Mouse (Mus musculus): Measurements from ENCODE around the gene Creld2.

Creld2 gene

GRCm38 (mm10) chr15:88853106-88853505 is 33.7 kb downstream of the Creld2 start:
- no peak for DNase-seq (ENCODE audit: low spot score)

DNA sequence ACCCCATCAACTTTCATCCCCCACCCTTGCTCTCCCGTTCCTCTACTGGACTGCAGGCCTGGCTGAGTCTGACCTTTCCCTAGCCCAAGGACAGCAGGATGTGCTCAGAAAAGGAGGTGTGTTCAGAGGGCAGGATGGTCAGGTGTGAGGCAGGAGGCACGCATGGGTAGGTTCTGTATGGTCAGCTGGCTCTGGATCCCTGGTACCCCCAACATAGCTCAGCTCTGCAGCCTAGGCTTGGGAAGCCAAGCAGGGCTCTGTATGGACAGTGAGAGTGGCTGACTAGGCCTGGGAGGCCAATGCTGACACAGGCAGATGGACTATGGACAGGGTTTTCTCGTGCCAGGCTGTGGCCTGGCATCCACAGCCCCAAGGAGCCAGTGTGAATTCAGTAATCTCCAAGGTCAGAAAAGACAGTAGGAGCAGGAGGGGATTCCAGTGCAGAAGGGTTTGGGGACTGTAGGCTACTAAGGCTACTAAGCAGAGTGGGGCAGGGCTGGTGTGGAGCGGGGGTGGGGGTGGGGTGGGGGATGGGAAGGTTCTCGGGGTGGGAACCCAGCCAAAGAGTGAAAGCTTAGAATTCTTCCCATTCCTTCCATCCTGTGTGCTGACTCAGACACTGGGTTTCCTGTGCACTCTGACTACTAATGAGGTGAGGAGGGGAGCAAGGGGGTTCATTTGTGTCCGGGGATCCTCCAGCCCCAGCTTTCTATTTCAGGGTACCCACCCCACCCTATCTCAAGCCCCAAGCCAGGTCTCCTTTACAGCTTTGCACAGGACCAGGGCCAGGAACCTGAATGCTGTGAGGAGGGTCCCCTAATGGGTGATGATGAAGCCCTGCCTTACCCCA is 34.9 kb downstream of the Creld2 start:
- no peak for DNase-seq (ENCODE audit: low spot score)

DNA sequence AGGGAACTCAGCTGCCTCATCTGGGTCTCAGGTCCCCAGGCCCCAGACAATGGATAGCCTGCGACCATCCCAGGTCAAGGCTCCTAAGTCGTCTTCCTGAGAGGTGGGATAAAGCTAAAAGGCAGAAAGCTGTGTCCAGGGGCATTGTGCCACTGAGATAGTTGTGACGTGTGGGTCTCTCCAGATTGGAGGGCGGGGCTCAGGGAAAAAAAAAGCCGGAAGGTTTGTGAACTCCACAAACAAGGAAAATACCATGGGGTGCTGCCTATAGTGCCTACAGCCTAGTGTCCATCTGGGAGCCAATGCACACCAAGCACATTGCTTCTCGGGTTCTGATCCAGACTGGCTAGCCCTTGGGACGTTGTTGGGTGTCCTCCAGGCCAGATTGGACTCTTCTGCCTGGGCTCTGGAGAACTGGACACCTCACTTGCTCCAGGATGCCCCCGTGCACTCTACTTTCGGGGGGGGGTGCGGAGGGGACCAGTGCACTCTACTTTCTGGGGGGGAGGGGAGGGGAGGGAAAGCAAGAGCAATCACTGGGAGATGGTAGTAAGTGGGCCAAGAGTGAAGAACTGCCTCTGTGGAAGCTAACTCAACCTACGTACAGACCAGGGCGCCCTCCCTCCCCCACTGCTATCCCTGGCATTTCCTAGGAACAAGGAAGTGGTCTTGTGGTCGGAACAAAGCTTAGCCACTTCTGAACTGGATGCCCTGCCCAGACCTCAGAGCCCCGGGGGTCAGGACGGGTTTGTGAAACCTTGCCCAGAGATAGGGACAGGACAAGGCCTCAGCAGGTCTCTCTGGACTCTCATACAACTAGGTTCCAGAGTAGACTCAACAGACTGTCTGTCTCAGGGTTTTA is 35.8 kb downstream of the Creld2 start:
- no peak for DNase-seq (ENCODE audit: low spot score)

DNA sequence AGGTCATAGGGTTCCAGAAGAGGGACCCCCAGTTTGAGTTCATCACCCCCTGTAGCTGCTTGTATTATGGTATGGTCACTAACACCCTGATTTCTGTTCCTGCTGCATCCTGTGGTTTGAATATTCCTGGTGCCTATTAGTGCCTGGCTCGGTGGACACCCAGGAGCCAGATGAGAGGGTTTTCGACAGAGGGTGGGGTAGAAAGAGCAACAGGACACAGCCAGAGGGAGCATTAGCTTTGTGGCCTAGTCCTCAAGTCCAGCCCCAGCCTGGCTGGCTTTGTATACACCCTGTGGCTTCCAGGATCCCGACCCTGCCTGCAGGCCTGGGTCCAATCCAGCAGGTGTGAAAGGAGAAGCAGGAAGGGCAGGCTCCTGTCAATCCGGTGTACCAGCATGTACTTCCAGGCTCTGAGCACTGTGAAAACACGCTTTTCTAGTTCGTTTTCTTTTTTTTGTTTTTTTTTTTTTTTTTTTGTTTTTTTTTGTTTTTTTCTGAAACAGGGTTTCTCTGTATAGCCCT is 36.5 kb downstream of the Creld2 start:
- DNase-seq (ENCODE audit: low spot score): no peak

- no peak for DNase-seq (ENCODE audit: low spot score)
These were observed 37.2 kb downstream of the Creld2 start for GRCm38 (mm10) chr15:88856613-88857012.

- DNase-seq (ENCODE audit: low spot score): no peak
These were observed 37.9 kb downstream of the Creld2 start for GRCm38 (mm10) chr15:88857361-88857760.

- no peak for DNase-seq (ENCODE audit: low spot score)
These were observed 38.7 kb downstream of the Creld2 start for GRCm38 (mm10) chr15:88858141-88858541.

GRCm38 (mm10) chr15:88858707-88859106 is 39.3 kb downstream of the Creld2 start:
- DNase-seq (ENCODE audit: low spot score): no peak

GRCm38 (mm10) chr15:88859206-88859970 is 39.9 kb downstream of the Creld2 start:
- no peak for DNase-seq (ENCODE audit: low spot score)

DNA sequence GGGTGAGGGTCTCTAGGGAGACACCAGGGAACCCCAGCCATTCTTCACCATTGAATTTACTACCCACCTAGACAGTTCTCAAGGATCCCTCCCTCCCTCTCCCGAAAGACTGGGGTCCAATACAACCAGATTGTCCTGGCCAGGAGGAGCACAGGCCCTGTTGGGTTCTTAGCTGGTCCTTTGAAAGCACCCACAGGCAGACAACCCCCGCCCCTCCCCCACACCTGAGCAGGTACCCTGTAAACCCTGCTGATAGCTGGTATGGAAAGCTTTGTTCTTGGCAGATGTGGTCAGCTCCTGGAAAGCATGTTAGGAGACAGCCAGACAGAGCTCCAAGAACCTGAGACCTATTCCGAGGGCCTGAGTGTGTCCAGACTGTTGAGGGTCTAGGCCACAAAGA is 41.3 kb downstream of the Creld2 start:
- DNase-seq (ENCODE audit: low spot score): no peak

DNA sequence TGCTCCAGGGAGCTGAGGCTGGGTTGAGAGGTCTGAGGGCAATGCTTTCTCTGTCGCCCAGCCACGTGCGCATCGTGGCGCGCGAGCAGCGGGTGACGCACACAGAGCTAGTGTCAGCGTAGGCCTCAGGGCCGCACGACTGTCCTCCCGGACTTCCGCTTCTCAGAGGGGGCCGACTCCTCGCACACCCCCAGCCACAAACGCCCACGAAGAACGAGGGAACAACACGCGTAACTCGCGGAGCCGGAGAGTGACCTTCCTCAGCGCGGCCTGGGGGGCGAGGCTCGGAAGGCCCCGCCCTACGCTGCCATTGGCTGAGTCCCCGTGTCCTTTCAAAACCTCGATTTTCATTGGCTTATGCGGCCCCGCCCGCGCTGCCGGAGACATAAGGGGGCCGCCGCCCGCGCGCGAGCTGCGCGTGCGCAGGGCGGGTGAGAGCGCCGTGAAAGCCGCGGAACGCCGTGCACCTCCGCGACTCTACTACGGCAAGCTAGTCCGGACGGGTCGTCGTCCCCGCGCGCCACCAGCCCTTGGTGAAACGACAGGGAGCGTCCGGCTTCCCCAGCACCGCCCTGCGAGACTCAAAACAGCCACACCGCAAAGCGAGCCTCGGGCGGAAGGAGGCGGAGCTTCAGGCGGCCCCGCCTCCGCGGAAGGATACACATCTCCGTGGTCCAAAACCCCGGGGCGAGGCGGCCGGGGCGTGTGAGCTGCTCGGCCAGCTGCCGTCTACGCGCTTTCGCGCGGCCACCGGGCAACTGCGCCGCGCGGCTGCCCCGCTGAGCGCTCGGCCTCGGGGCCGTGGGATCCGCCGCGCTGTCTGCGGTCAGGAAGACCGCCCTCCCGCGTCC is 42.6 kb downstream of the Creld2 start, which contains the start of gene Pim3:
TSS of gene Pim3 (plus strand) at position 415 of the 851 bp plus-strand sequence.
- peak; percentile 99 for DNase-seq (ENCODE audit: low spot score)

- DNase-seq (ENCODE audit: low spot score): peak; percentile 68
These were observed 43.6 kb downstream of the Creld2 start for GRCm38 (mm10) chr15:88862881-88863694.

GRCm38 (mm10) chr15:88863695-88864231 is 44.3 kb downstream of the Creld2 start:
- DNase-seq (ENCODE audit: low spot score): peak; percentile 96

- DNase-seq (ENCODE audit: low spot score): no peak
These were observed 45.0 kb downstream of the Creld2 start for GRCm38 (mm10) chr15:88864270-88865030.

GRCm38 (mm10) chr15:88865061-88865460 is 45.6 kb downstream of the Creld2 start:
- DNase-seq (ENCODE audit: low spot score): no peak

GRCm38 (mm10) chr15:88865888-88866695 is 46.6 kb downstream of the Creld2 start:
- no peak for DNase-seq (ENCODE audit: low spot score)

GRCm38 (mm10) chr15:88866934-88867356 is 47.5 kb downstream of the Creld2 start:
- no peak for DNase-seq (ENCODE audit: low spot score)

Measured in MN1 (cell line).